Mouse (Mus musculus) hindbrain, embryonic 14.5 days (tissue): ENCODE results near the gene Drc3. TPM values are rescaled to one million over a fixed set of nuclear protein-coding genes. Genes with fewer than 3 reads are reported as not detected.
A peak's percentile ranks its signal among the peaks of the same experiment; 100 is the strongest.

Experiments used
- ATAC-seq: fragments of 200-750 bp; cut with Nextera tagmentation; 2 replicates; pipeline ENCODE4 v1.8.0; 2017; ENCODE audit warnings: moderate number of reproducible peaks, mild to moderate bottlenecking, moderate TSS enrichment, moderate library complexity; ENCODE audit not compliant: low FRiP score
- DNase-seq: peaks from one replicate; pipeline ENCODE4 v3.0.0-alpha.2; 2015; ENCODE audit warnings: low spot score
- H3K27ac ChIP-seq: fragments of 300-500 bp; sonication (generic); 2 replicates; pipeline ENCODE4 v1.5.1; 2014; ENCODE audit warnings: mild to moderate bottlenecking, moderate library complexity
- H3K27me3 ChIP-seq: fragments of 300-500 bp; sonication (generic); 2 replicates; pipeline ENCODE4 v1.6.1; 2014; ENCODE audit warnings: mild to moderate bottlenecking, low read length, mixed read lengths; ENCODE audit not compliant: control insufficient read depth, insufficient read depth
- H3K36me3 ChIP-seq: fragments of 300-500 bp; sonication (generic); replicated peaks from 2 replicates; pipeline ENCODE4 v1.6.1; 2014; ENCODE audit not compliant: control insufficient read depth, insufficient read depth
- H3K4me1 ChIP-seq: fragments of 300-500 bp; sonication (generic); replicated peaks from 2 replicates; pipeline ENCODE4 v1.6.1; 2014; ENCODE audit warnings: antibody characterized with exemption, low read length, mixed read lengths; ENCODE audit not compliant: control insufficient read depth, insufficient read depth
- H3K4me2 ChIP-seq: fragments of 300-500 bp; sonication (generic); replicated peaks from 2 replicates; pipeline ENCODE4 v1.6.1; 2014; ENCODE audit warnings: mild to moderate bottlenecking, moderate library complexity
- H3K4me3 ChIP-seq: fragments of 300-500 bp; sonication (generic); replicated peaks from 2 replicates; pipeline ENCODE4 v1.5.1; 2014; ENCODE audit warnings: mild to moderate bottlenecking, low read length
- H3K9ac ChIP-seq: fragments of 300-500 bp; sonication (generic); 2 replicates; pipeline ENCODE4 v1.6.1; 2014
- H3K9me3 ChIP-seq: fragments of 300-500 bp; sonication (generic); 2 replicates; pipeline ENCODE4 v1.6.1; 2016; ENCODE audit warnings: low read length; ENCODE audit not compliant: control insufficient read depth
- WGBS: fragments of 180-500 bp; shearing (Covaris S2); extraction: QIAGEN DNeasy Blood & Tissue Kit; methylation state at CpG from one replicate; pipeline ENCODE4 v1.1.7; 2014; 5-methylcytosine and 5-hydroxymethylcytosine counted together
- polyA plus RNA-seq: library from polyadenylated mRNA; unstranded; fragments of >200 nt; fragmentation: Nextera tagmentation; extraction: Ambion mirVana; gene quantifications from 2 replicates; pipeline ENCODE4 v1.2.1, GENCODE M21; 2014

Drc3 gene
- polyA plus RNA-seq, 1 experiment from 2014 or later: 6.1 TPM

DNA sequence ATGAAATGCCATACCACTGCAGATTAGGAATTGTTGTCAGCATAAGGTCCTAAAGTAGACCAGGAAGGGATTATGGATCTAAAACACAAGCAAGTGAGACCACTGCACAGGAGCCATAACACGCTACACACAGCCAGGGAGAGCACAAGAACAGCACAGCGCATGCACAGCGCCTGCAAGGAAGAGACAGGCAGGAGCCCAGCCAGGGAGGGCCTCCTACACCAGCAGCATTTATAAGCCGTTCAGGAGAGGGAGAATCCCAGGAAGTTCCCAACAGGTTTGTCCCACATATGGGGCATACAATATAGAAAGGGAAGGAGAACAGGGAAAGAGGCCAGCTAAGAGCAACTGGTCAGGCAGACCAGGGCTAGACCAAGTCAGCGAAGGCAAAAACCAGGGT is 19.7 kb upstream of the Drc3 start:
- Histone ChIP-seq H3K4me3 (no peak overlapping the region), H3K4me1 (0 out of 2 replicates have a peak, but pooled peaks cover 8% of the 10 kb centered on the region), H3K4me2 (no peak overlapping the region), H3K9me3 (no peaks in the 10 kb centered on the region), H3K27me3 (no peaks in the 10 kb centered on the region), H3K9ac (no peak overlapping the region), H3K36me3 (no peaks in the 10 kb centered on the region; the same call in 1 of the 2 replicates), H3K27ac (no peak overlapping the region)
- 84% methylated on average over 5 of the region's 5 CpGs for WGBS
- ATAC-seq (no peak), DNase-seq (no peak)

DNA sequence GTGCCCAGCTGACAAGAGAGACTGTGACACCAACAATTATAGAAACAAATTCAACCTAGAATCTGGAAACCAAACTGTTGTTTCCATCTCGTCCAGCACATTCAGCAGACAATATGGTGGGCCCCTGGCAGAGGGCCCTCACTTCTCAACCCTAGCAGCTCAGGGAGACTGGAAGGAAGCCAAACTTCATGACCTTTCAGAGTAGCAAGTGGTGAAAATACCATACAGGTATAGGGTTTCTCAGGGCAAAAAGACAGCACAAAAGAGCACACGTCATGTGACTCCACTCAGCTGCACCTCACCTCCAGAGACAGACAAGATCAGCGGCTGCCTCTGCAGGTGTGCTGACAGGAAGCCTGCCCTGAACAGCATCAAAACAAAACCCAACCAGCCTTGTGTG is 19.0 kb upstream of the Drc3 start:
- DNase-seq: no peak
- no peak overlapping the region for H3K27ac ChIP-seq
- H3K9me3 ChIP-seq: no peaks in the 10 kb centered on the region
- H3K36me3 ChIP-seq: no peaks in the 10 kb centered on the region; the same call in 1 of the 2 replicates
- H3K27me3 ChIP-seq: no peaks in the 10 kb centered on the region
- no peak overlapping the region for H3K4me2 ChIP-seq
- H3K4me3 ChIP-seq: no peak overlapping the region
- WGBS: 66% methylated on average over 3 of the region's 3 CpGs
- no peak for ATAC-seq
- no peak overlapping the region for H3K9ac ChIP-seq
- H3K4me1 ChIP-seq: 0 out of 2 replicates have a peak, but pooled peaks cover 8% of the 10 kb centered on the region

DNA sequence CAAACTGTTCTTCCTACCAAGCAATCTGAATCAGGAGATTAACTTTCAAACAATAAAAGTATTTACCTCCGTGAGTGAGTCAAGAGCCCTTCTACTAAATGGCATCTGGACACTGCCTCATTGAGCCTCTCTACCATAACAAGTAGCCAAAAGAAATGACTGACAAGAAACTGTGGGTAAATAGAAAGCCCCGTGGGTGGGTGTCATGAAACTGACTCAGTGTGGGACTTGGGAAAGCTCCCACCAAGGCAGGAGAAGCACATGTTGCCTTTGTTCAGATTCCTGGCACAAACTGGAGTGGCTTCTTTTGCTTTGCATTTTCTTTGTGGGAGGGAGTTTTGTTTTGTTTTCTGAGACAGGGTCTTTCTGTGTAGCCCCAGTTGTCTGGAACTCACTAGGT is 17.4 kb upstream of the Drc3 start:
- Histone ChIP-seq H3K4me2 (no peak overlapping the region), H3K4me1 (0 out of 2 replicates have a peak, but pooled peaks cover 8% of the 10 kb centered on the region), H3K4me3 (no peak overlapping the region), H3K9ac (no peak overlapping the region), H3K27me3 (no peaks in the 10 kb centered on the region), H3K9me3 (no peaks in the 10 kb centered on the region), H3K36me3 (no peaks in the 10 kb centered on the region; the same call in 1 of the 2 replicates), H3K27ac (no peak overlapping the region)
- ATAC-seq (no peak), DNase-seq (no peak)
- 62% methylated on average over 2 of the region's 2 CpGs for WGBS

DNA sequence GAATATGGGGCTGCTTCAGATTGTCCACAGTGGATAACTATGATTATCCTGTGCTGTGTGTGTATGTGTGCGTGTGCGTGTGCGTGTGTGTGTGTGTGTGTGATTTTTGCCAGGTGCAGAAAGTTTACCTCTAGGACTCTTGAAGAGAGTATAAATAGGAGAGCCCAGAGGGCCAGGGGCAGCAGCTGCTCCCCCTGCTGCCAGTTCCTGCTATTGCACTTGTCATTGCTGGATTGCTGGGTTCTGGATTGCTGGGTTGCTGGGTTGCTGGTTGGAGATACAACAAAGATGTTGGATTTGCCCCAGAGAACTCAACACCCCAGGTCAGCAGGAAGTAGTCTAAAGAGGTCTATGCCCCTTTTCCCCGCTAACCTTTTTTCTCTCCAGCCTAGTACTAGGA is 14.8 kb upstream of the Drc3 start:
- H3K9ac ChIP-seq: no peak overlapping the region
- H3K4me2 ChIP-seq: no peak overlapping the region
- DNase-seq (no peak), ATAC-seq (no peak)
- H3K4me1 ChIP-seq: 0 out of 2 replicates have a peak, but pooled peaks cover 7% of the 10 kb centered on the region
- no peaks in the 10 kb centered on the region for H3K9me3 ChIP-seq
- no peaks in the 10 kb centered on the region; the same call in 1 of the 2 replicates for H3K36me3 ChIP-seq
- H3K4me3 ChIP-seq: no peak overlapping the region
- no peak overlapping the region for H3K27ac ChIP-seq
- no peaks in the 10 kb centered on the region for H3K27me3 ChIP-seq
- WGBS: 77% methylated on average over 4 of the region's 4 CpGs

DNA sequence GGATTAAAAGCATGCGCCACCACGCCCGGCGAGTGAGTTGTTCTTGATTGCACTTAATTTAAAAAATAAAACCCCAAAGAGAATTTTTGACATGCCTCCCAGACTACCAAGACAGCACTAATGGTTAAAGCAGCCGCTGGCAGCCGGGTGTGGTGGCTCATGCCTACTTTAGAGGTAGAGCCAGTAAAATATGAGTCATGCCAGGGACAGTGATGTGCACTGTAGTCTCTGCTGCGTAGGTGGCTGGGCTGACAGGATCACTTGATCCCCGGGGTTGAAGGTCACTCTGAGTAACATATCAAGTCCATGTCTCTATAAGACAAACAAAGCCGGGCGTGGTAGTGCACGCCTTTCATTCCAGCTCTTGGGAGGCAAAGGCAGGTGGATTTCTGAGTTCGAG is 13.8 kb upstream of the Drc3 start:
- ATAC-seq (no peak), DNase-seq (no peak)
- H3K4me3 ChIP-seq: no peak overlapping the region
- no peaks in the 10 kb centered on the region for H3K27me3 ChIP-seq
- WGBS: 96% methylated on average over 12 of the region's 12 CpGs
- no peak overlapping the region for H3K9ac ChIP-seq
- H3K27ac ChIP-seq: no peak overlapping the region
- no peak overlapping the region for H3K4me2 ChIP-seq
- H3K36me3 ChIP-seq: no peaks in the 10 kb centered on the region; the same call in 1 of the 2 replicates
- H3K9me3 ChIP-seq: no peaks in the 10 kb centered on the region
- H3K4me1 ChIP-seq: no peaks in the 10 kb centered on the region

DNA sequence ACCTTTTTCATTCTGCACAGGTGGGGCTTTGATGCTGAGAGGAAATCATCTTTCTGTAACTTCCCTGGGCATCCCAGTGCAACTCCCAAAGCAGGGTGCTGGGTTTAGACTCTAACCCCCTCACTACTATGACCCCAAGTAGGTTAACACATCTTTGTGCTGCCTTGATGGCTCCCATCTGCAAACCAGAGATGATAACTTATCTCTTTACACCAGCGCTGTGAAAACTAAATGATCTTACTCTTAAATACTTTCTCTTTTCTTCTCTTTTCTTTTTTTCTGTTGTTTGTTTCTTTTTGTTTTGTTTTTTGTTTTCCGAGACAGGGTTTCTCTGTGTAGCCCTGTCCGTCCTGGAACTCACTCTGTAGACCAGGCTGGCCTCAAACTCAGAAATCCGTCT is 7.3 kb upstream of the Drc3 start:
- Histone ChIP-seq H3K4me1 (peaks cover 3% of the 10 kb centered on the region; the same call in 1 of the 2 replicates), H3K4me3 (no peak overlapping the region), H3K27me3 (no peaks in the 10 kb centered on the region), H3K36me3 (no peaks in the 10 kb centered on the region), H3K4me2 (no peak overlapping the region), H3K27ac (no peak overlapping the region), H3K9ac (no peak overlapping the region), H3K9me3 (no peaks in the 10 kb centered on the region)
- ATAC-seq: no peak
- WGBS: 88% methylated on average over 4 of the region's 4 CpGs
- DNase-seq: no peak

DNA sequence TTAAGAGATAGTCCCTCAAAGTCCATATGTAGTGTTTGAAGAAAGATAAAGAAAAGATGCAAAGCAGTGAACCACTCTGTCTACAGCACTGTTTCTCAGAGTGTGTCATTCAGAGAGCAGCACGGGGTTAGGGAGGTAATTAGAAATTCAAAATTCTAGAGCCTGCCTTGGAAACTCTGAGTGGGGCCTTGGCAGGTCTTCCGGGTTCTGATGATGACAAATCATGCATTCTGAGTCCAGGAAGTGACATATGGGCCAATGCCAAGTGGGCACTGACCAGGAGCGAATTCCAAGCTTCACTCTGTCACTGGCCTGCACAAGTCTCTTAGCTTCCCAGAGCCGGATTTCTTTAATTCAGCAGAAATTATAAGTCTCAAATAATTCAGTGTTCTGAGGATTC is 6.6 kb upstream of the Drc3 start:
- no peaks in the 10 kb centered on the region for H3K9me3 ChIP-seq
- no peak overlapping the region for H3K9ac ChIP-seq
- no peak overlapping the region for H3K27ac ChIP-seq
- no peaks in the 10 kb centered on the region for H3K27me3 ChIP-seq
- H3K4me3 ChIP-seq: no peak overlapping the region
- DNase-seq: no peak
- H3K4me2 ChIP-seq: no peak overlapping the region
- WGBS: 64% methylated on average over 4 of the region's 4 CpGs
- ATAC-seq: no peak
- H3K36me3 ChIP-seq: no peaks in the 10 kb centered on the region
- peaks cover 8% of the 10 kb centered on the region for H3K4me1 ChIP-seq

DNA sequence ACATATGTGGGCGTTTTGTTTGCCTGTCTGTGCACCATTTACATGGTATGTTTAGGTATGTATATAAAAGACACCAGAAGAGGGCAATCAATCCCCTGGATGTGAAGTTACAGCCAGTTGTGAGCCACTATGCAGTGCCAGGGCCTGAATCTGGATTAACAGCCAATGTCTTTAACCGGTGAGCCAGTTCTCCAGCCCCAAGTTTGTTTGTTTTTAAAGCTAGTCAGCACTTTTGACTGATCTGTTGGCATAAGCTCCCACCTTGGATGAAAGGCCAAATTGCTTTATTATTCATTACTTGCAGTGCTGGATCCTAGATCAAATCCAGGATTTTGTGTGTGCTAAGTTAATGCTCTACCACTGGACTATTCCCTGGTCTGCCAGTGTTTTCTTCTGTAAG is 1.7 kb upstream of the Drc3 start:
- Histone ChIP-seq H3K27me3 (no peaks in the 10 kb centered on the region), H3K27ac (no peak overlapping the region), H3K4me3 (peak overlapping the region; percentile 84; the same call in 1 of the 2 replicates), H3K4me2 (peak overlapping the region; percentile 98), H3K36me3 (no peaks in the 10 kb centered on the region), H3K9ac (peak overlapping the region; percentile 88; the same call in 1 of the 2 replicates), H3K9me3 (no peaks in the 10 kb centered on the region), H3K4me1 (peaks cover 14% of the 10 kb centered on the region)
- no peak for DNase-seq
- ATAC-seq: no peak
- 57% methylated on average over 2 of the region's 2 CpGs for WGBS

DNA sequence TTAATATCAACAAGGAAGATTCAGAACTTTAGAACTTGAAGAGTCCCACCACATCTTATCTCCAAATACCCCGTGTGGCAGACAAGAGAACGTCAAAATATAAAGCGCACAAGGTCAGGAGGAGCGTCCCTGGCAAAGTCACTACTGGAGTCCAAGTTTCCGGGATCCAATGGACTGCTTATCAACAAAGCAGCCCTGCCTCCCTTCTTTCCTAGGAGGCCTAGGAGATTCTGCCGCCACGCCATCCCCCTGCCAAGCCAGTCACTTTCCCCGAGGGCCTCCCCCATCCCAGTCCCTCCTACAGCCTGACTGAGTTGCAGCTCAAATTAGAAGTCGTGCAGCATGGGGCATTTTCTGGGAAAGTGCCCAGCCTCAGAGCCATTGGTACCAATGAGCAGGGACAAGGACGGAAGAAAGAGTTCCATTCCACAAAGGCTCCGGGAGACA is 1.2 kb upstream of the Drc3 start:
- Histone ChIP-seq H3K27ac (peak overlapping the region; percentile 80), H3K36me3 (no peaks in the 10 kb centered on the region), H3K9ac (peak overlapping the region; percentile 88), H3K9me3 (no peaks in the 10 kb centered on the region), H3K27me3 (no peaks in the 10 kb centered on the region), H3K4me2 (peak overlapping the region; percentile 98), H3K4me3 (peak overlapping the region; percentile 84), H3K4me1 (peaks cover 14% of the 10 kb centered on the region)
- 27% methylated on average over 11 of the region's 11 CpGs for WGBS
- ATAC-seq (no peak), DNase-seq (no peak)

DNA sequence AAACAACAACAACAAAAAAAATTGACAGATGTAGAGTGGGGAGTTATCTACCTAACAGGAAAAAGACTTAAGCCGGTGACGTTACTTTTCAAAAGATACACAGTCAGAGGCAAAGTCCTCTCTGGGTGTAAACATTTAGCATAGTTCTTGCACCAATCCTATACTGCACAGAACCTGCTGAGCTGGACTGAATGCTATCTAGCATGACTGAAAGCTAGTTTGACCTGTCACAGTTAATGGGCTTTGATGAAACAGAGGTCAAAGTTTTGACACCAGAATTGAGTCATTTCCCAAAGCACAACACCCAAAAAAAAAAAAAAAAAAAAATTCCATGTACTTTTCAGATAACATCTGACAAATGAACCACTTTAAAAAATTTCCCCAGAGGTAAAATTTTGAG is 2.8 kb downstream of the Drc3 start:
- Histone ChIP-seq H3K4me1 (peaks cover 11% of the 10 kb centered on the region), H3K4me2 (no peak overlapping the region), H3K9ac (no peak overlapping the region), H3K4me3 (no peak overlapping the region), H3K27me3 (no peaks in the 10 kb centered on the region), H3K9me3 (no peaks in the 10 kb centered on the region), H3K36me3 (no peaks in the 10 kb centered on the region), H3K27ac (no peak overlapping the region)
- DNase-seq: no peak
- WGBS: 96% methylated on average over 2 of the region's 2 CpGs
- ATAC-seq: no peak
